Mouse (Mus musculus): ENCODE results near the gene Rbm47. TPM values are rescaled to one million over a fixed set of nuclear protein-coding genes. Genes with fewer than 3 reads are reported as not detected.

Gene Rbm47
- polyA plus RNA-seq, 1 experiment from 2014 or later, result 0.75 TPM

DNA sequence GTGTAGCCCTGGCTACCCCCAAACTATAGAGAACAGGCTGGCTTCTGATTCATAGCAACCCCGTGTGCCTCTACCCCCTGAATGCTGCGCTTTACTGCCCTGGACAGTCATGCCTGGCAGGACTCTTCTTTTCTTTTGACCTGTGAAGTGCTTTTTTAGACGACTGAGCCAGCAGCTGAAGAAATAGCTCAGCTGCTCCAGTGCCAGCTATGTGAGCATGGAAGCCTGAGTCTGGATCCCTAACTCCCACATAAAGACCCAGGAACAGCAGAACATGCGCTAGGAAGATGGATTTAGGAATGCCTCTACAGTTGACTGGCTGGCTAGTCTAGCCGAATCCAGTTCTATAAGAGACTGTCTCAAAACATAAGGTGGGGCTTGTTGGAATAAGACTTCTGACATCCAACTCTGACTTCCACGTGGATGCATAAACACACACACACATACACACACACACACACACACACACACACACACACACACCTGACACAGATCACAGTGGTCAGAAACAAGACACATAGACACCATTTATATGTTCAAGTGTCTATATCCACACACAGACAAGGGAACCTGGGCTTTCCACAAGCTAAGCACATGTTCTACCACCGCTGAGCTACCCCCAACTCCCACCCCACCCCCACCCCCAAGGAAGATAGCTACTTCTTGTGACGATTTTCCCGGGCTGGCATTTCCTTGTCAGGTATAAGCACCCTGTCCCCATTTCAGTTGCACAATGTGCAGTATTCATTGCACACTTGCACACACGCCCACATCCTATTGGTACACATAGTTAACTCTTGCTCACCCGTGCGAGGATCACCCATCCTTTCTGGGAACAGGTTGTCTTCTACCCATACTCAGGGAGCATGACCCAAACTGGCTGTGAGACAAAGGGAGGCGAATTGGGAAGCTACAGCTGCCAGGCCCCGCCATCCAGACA is 29.6 kb downstream of the Rbm47 start:
- Histone ChIP-seq H3K4me1 (ENCODE audit: control insufficient read depth, insufficient read depth, low read length) (peaks cover 4% of the 10 kb centered on the region; the same call in 1 of the 2 replicates), H3K27ac (replicated peaks; ENCODE audit: low read depth, low read length) (no peak overlapping the region), H3K9me3 (ENCODE audit: control insufficient read depth, low read length) (no peaks in the 10 kb centered on the region), H3K36me3 (ENCODE audit: control insufficient read depth, insufficient read depth, low read length) (no peaks in the 10 kb centered on the region), H3K9ac (ENCODE audit: low read length) (no peak overlapping the region), H3K27me3 (ENCODE audit: control insufficient read depth, insufficient read depth, low read length) (no peaks in the 10 kb centered on the region), H3K4me3 (ENCODE audit: low read depth, low read length) (no peak overlapping the region), H3K4me2 (ENCODE audit: low read depth, severe bottlenecking) (no peak overlapping the region)
- no peak for ATAC-seq (ENCODE audit: insufficient number of reproducible peaks, low FRiP score, low TSS enrichment, low read depth)
- WGBS, result 90% methylated on average over 14 of the region's 14 CpGs
- DNase-seq (ENCODE audit: low spot score), result no peak

- Histone ChIP-seq H3K4me2 (ENCODE audit: low read depth, severe bottlenecking) (no peak overlapping the region), H3K9ac (ENCODE audit: low read length) (no peak overlapping the region), H3K9me3 (ENCODE audit: control insufficient read depth, low read length) (no peaks in the 10 kb centered on the region), H3K36me3 (ENCODE audit: control insufficient read depth, insufficient read depth, low read length) (no peaks in the 10 kb centered on the region), H3K4me3 (ENCODE audit: low read depth, low read length) (no peak overlapping the region), H3K4me1 (ENCODE audit: control insufficient read depth, insufficient read depth, low read length) (peaks cover 4% of the 10 kb centered on the region; the same call in 1 of the 2 replicates), H3K27ac (replicated peaks; ENCODE audit: low read depth, low read length) (no peak overlapping the region), H3K27me3 (ENCODE audit: control insufficient read depth, insufficient read depth, low read length) (no peaks in the 10 kb centered on the region)
- ATAC-seq (ENCODE audit: insufficient number of reproducible peaks, low FRiP score, low TSS enrichment, low read depth) (no peak), DNase-seq (ENCODE audit: low spot score) (no peak)
- WGBS, result 89% methylated on average over 4 of the region's 4 CpGs
Measured at GRCm38 (mm10) chr5:66141474-66141873, 31.4 kb downstream of the Rbm47 start.

GRCm38 (mm10) chr5:66139634-66140295 is 33.2 kb downstream of the Rbm47 start:
- Histone ChIP-seq H3K27ac (replicated peaks; ENCODE audit: low read depth, low read length) (no peak overlapping the region), H3K4me3 (ENCODE audit: low read depth, low read length) (no peak overlapping the region), H3K4me2 (ENCODE audit: low read depth, severe bottlenecking) (no peak overlapping the region), H3K36me3 (ENCODE audit: control insufficient read depth, insufficient read depth, low read length) (no peaks in the 10 kb centered on the region), H3K27me3 (ENCODE audit: control insufficient read depth, insufficient read depth, low read length) (no peaks in the 10 kb centered on the region), H3K9ac (ENCODE audit: low read length) (no peak overlapping the region), H3K9me3 (ENCODE audit: control insufficient read depth, low read length) (no peaks in the 10 kb centered on the region), H3K4me1 (ENCODE audit: control insufficient read depth, insufficient read depth, low read length) (peaks cover 4% of the 10 kb centered on the region; the same call in 1 of the 2 replicates)
- DNase-seq (ENCODE audit: low spot score) (no peak), ATAC-seq (ENCODE audit: insufficient number of reproducible peaks, low FRiP score, low TSS enrichment, low read depth) (no peak)
- WGBS, result 14% methylated on average over 6 of the region's 6 CpGs

DNA sequence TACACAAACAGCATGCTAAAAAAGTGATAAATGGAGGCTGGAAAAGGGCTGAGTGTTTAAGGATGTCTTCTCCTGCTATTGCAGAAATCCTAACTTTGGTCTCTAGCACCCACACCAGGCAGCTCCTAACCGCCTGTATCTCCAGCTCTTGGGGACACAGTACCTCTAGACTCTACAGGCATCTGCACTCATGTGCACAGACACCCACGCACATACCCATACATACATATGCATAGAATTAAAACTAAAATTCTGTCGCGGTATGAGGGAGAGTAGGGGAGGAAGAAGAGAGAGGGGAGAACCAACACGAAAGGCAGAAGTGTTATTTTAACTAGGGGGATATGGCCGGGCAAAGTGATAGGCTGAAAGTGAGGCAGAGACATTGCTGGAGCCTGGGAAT is 33.7 kb downstream of the Rbm47 start:
- DNase-seq (ENCODE audit: low spot score) (no peak), ATAC-seq (ENCODE audit: insufficient number of reproducible peaks, low FRiP score, low TSS enrichment, low read depth) (no peak)
- Histone ChIP-seq H3K4me1 (ENCODE audit: control insufficient read depth, insufficient read depth, low read length) (peaks cover 4% of the 10 kb centered on the region; the same call in 1 of the 2 replicates), H3K4me2 (ENCODE audit: low read depth, severe bottlenecking) (no peak overlapping the region), H3K9me3 (ENCODE audit: control insufficient read depth, low read length) (no peaks in the 10 kb centered on the region), H3K9ac (ENCODE audit: low read length) (no peak overlapping the region), H3K4me3 (ENCODE audit: low read depth, low read length) (no peak overlapping the region), H3K27ac (replicated peaks; ENCODE audit: low read depth, low read length) (no peak overlapping the region), H3K36me3 (ENCODE audit: control insufficient read depth, insufficient read depth, low read length) (no peaks in the 10 kb centered on the region), H3K27me3 (ENCODE audit: control insufficient read depth, insufficient read depth, low read length) (no peaks in the 10 kb centered on the region)
- 56% methylated on average over 6 of the region's 6 CpGs for WGBS

- WGBS, result 18% methylated on average over 10 of the region's 10 CpGs
- Histone ChIP-seq H3K36me3 (ENCODE audit: control insufficient read depth, insufficient read depth, low read length) (no peaks in the 10 kb centered on the region), H3K27ac (replicated peaks; ENCODE audit: low read depth, low read length) (no peak overlapping the region), H3K4me2 (ENCODE audit: low read depth, severe bottlenecking) (no peak overlapping the region), H3K9ac (ENCODE audit: low read length) (no peak overlapping the region), H3K9me3 (ENCODE audit: control insufficient read depth, low read length) (no peaks in the 10 kb centered on the region), H3K4me3 (ENCODE audit: low read depth, low read length) (no peak overlapping the region), H3K4me1 (ENCODE audit: control insufficient read depth, insufficient read depth, low read length) (peaks cover 4% of the 10 kb centered on the region; the same call in 1 of the 2 replicates), H3K27me3 (ENCODE audit: control insufficient read depth, insufficient read depth, low read length) (no peaks in the 10 kb centered on the region)
- DNase-seq (ENCODE audit: low spot score) (no peak), ATAC-seq (ENCODE audit: insufficient number of reproducible peaks, low FRiP score, low TSS enrichment, low read depth) (no peak)
Measured at GRCm38 (mm10) chr5:66138597-66138996, 34.3 kb downstream of the Rbm47 start.

- Histone ChIP-seq H3K4me1 (ENCODE audit: control insufficient read depth, insufficient read depth, low read length) (peaks cover 4% of the 10 kb centered on the region; the same call in 1 of the 2 replicates), H3K27me3 (ENCODE audit: control insufficient read depth, insufficient read depth, low read length) (no peaks in the 10 kb centered on the region), H3K4me3 (ENCODE audit: low read depth, low read length) (no peak overlapping the region), H3K9me3 (ENCODE audit: control insufficient read depth, low read length) (no peaks in the 10 kb centered on the region), H3K9ac (ENCODE audit: low read length) (no peak overlapping the region), H3K27ac (replicated peaks; ENCODE audit: low read depth, low read length) (no peak overlapping the region), H3K36me3 (ENCODE audit: control insufficient read depth, insufficient read depth, low read length) (no peaks in the 10 kb centered on the region), H3K4me2 (ENCODE audit: low read depth, severe bottlenecking) (no peak overlapping the region)
- DNase-seq (ENCODE audit: low spot score) (no peak), ATAC-seq (ENCODE audit: insufficient number of reproducible peaks, low FRiP score, low TSS enrichment, low read depth) (no peak)
- 83% methylated on average over 4 of the region's 4 CpGs for WGBS
Measured at GRCm38 (mm10) chr5:66137250-66137649, 35.7 kb downstream of the Rbm47 start.

GRCm38 (mm10) chr5:66135853-66136210 is 37.1 kb downstream of the Rbm47 start:
- no peaks in the 10 kb centered on the region for H3K9me3 ChIP-seq (ENCODE audit: control insufficient read depth, low read length)
- no peak overlapping the region for H3K27ac ChIP-seq (replicated peaks; ENCODE audit: low read depth, low read length)
- peaks cover 4% of the 10 kb centered on the region; the same call in 1 of the 2 replicates for H3K4me1 ChIP-seq (ENCODE audit: control insufficient read depth, insufficient read depth, low read length)
- 80% methylated on average over 3 of the region's 3 CpGs for WGBS
- DNase-seq (ENCODE audit: low spot score) (no peak), ATAC-seq (ENCODE audit: insufficient number of reproducible peaks, low FRiP score, low TSS enrichment, low read depth) (no peak)
- H3K36me3 ChIP-seq (ENCODE audit: control insufficient read depth, insufficient read depth, low read length), result no peaks in the 10 kb centered on the region
- no peaks in the 10 kb centered on the region for H3K27me3 ChIP-seq (ENCODE audit: control insufficient read depth, insufficient read depth, low read length)
- no peak overlapping the region for H3K4me2 ChIP-seq (ENCODE audit: low read depth, severe bottlenecking)
- H3K4me3 ChIP-seq (ENCODE audit: low read depth, low read length), result no peak overlapping the region
- no peak overlapping the region for H3K9ac ChIP-seq (ENCODE audit: low read length)

DNA sequence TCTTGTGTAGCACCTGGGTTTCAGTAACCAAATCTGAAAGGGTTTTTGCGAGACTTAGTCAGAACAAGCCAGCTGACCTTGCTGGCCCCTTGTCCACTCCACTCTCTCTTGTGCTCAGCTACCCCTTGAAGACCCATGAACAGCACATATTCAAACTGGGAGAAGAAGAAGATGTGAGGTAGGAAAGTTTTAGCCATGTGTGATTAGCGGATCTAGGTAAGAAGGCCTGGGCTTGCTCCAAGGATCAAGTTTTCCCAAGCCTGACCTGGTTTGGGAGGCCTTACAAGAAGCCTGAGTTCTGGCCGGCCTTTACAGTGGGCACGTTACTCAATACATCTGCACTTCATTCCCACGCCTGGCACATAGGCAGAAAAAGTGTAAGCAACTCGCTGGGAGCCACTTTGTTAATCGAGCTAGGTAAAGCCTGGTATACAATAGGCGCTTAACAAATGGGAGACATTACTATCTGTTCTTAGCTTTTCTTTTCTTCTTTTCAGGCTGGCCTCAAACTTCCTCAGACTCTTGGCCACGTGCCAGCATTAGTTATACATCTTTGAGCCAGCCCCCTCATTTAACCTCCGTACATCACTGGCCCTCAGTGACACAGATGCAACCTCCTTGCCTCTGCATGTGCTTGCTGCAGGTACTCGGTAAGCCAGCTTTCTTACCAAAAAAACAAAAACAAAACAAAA is 37.6 kb downstream of the Rbm47 start:
- Histone ChIP-seq H3K4me2 (ENCODE audit: low read depth, severe bottlenecking) (no peak overlapping the region), H3K4me3 (ENCODE audit: low read depth, low read length) (no peak overlapping the region), H3K4me1 (ENCODE audit: control insufficient read depth, insufficient read depth, low read length) (peaks cover 4% of the 10 kb centered on the region; the same call in 1 of the 2 replicates), H3K27ac (replicated peaks; ENCODE audit: low read depth, low read length) (no peak overlapping the region), H3K27me3 (ENCODE audit: control insufficient read depth, insufficient read depth, low read length) (no peaks in the 10 kb centered on the region), H3K9me3 (ENCODE audit: control insufficient read depth, low read length) (no peaks in the 10 kb centered on the region), H3K36me3 (ENCODE audit: control insufficient read depth, insufficient read depth, low read length) (no peaks in the 10 kb centered on the region), H3K9ac (ENCODE audit: low read length) (no peak overlapping the region)
- 86% methylated on average over 11 of the region's 11 CpGs for WGBS
- DNase-seq (ENCODE audit: low spot score) (no peak), ATAC-seq (ENCODE audit: insufficient number of reproducible peaks, low FRiP score, low TSS enrichment, low read depth) (no peak)

Data from limb, embryonic 11.5 days (tissue).